22 mouse cellular contexts compared by ENCODE assay signal in the genomic region with DNA sequence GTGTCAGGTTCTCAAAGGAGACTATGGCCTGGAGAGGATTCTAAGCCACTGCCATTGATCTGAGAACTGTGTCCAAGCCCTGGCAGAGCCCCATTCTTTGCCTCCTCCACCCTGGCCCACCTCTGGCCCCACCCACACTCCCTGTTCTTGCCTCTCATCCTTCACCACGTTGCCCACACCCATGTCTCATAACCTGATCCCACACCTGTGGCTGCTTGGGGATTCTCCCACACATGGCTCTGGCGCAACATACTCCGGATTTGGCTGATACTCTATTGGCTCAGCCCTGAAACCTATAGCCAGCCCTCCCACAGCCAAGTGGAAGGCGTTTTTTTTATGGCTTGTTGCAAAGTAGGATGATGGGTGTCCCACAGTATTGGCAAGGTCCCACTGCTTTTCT. TPM values are rescaled to one million over a fixed set of nuclear protein-coding genes. Genes with fewer than 3 reads are reported as not detected.
"Had no signal": no experiment of that assay in that cellular context is flagged by ENCODE, and none has a peak within 500 bp of the region (broad histone marks: within the 10 kb centered on the region; RNA-seq: fewer than 3 reads in every experiment).

No protein-coding gene starts in this region.

- H3K4me2 ChIP-seq: lung, embryonic 14.5 days; midbrain, embryonic 12.5 days; neural tube, embryonic 13.5 days; neural tube, embryonic 15.5 days; stomach, embryonic 15.5 days had no signal

- H3K27me3 ChIP-seq: midbrain, embryonic 12.5 days; neural tube, embryonic 13.5 days; neural tube, embryonic 15.5 days; stomach, embryonic 15.5 days had no signal

- H3K27ac ChIP-seq: midbrain, embryonic 10.5 days; midbrain, embryonic 12.5 days; neural tube, embryonic 13.5 days; neural tube, embryonic 15.5 days; stomach, embryonic 15.5 days had no signal

- H3K4me3 ChIP-seq: midbrain, embryonic 10.5 days; midbrain, embryonic 12.5 days; myocyte; neural tube, embryonic 13.5 days; neural tube, embryonic 15.5 days; stomach, embryonic 15.5 days had no signal

- ATAC-seq: midbrain, embryonic 16.5 days had no signal

- H3K9ac ChIP-seq: lung, embryonic 14.5 days; midbrain, embryonic 12.5 days; neural tube, embryonic 13.5 days; neural tube, embryonic 15.5 days; stomach, embryonic 15.5 days had no signal

- DNase-seq: lung, adult 18-20 months; lung, embryonic 14.5 days; lung, postnatal 10 days; lung, postnatal 4 days; midbrain, embryonic 14.5 days; retina, postnatal 1 day; right cerebral cortex, adult 18-20 months; right cerebral cortex, postnatal 25 days; right cerebral cortex, postnatal 4 days; spleen, adult 18-20 months; thymus, adult 2 months; thymus, postnatal 25 days; thymus, postnatal 4 days had no signal

- H3K36me3 ChIP-seq: midbrain, embryonic 12.5 days; neural tube, embryonic 15.5 days; stomach, embryonic 15.5 days had no signal

- H3K9me3 ChIP-seq: midbrain, embryonic 10.5 days; midbrain, embryonic 12.5 days; neural tube, embryonic 13.5 days; neural tube, embryonic 15.5 days; stomach, embryonic 15.5 days had no signal

RNA-seq across cellular contexts. Expression of a gene that starts 41.8 kb away (rescaled TPM):
- polyA plus RNA-seq: liver, embryonic 16.5 days; myocyte; small intestine, adult 2 months had no signal
